Mouse (Mus musculus): Measurements from ENCODE around the gene Spsb4. TPM values are rescaled to one million over a fixed set of nuclear protein-coding genes. Genes with fewer than 3 reads are reported as not detected.

Spsb4 gene
- polyA plus RNA-seq, 1 experiment from 2014 or later, result 31.0 TPM

GRCm38 (mm10) chr9:96977287-96978145, 41.1 kb downstream of the Spsb4 start:
- H3K4me2 ChIP-seq, result no peak overlapping the region
- 41% methylated on average over 13 of the region's 13 CpGs for WGBS
- H3K4me1 ChIP-seq, result peaks cover 62% of the 10 kb centered on the region
- no peak overlapping the region; the same call in 1 of the 2 replicates for H3K9ac ChIP-seq (replicated peaks)
- H3K4me3 ChIP-seq (replicated peaks), result no peak overlapping the region
- no peaks in the 10 kb centered on the region for H3K36me3 ChIP-seq
- ATAC-seq (ENCODE audit: low FRiP score), result no peak
- H3K9me3 ChIP-seq (replicated peaks), result no peaks in the 10 kb centered on the region
- no peaks in the 10 kb centered on the region for H3K27me3 ChIP-seq (replicated peaks)
- H3K27ac ChIP-seq (replicated peaks), result peak overlapping the region; percentile 19; the same call in 1 of the 2 replicates

- Histone ChIP-seq H3K27ac (replicated peaks) (peak overlapping the region; percentile 34; the same call in 1 of the 2 replicates), H3K4me1 (peaks cover 45% of the 10 kb centered on the region), H3K27me3 (replicated peaks) (no peaks in the 10 kb centered on the region), H3K4me3 (replicated peaks) (no peak overlapping the region), H3K9me3 (replicated peaks) (no peaks in the 10 kb centered on the region), H3K4me2 (no peak overlapping the region), H3K9ac (replicated peaks) (no peak overlapping the region), H3K36me3 (no peaks in the 10 kb centered on the region)
- WGBS, result 26% methylated on average over 9 of the region's 9 CpGs
- ATAC-seq (ENCODE audit: low FRiP score), result no peak
Observed at GRCm38 (mm10) chr9:96973091-96973490, 45.6 kb downstream of the Spsb4 start.

GRCm38 (mm10) chr9:96971625-96972404, 46.8 kb downstream of the Spsb4 start:
- Histone ChIP-seq H3K4me1 (peaks cover 33% of the 10 kb centered on the region), H3K36me3 (no peaks in the 10 kb centered on the region), H3K4me3 (replicated peaks) (no peak overlapping the region), H3K4me2 (no peak overlapping the region), H3K9ac (replicated peaks) (no peak overlapping the region; the same call in 1 of the 2 replicates), H3K27me3 (replicated peaks) (no peaks in the 10 kb centered on the region), H3K9me3 (replicated peaks) (no peaks in the 10 kb centered on the region), H3K27ac (replicated peaks) (peak overlapping the region; percentile 65)
- ATAC-seq (ENCODE audit: low FRiP score), result peak; percentile 76
- 32% methylated on average over 9 of the region's 9 CpGs for WGBS

- Histone ChIP-seq H3K4me3 (replicated peaks) (no peak overlapping the region), H3K4me2 (no peak overlapping the region), H3K27me3 (replicated peaks) (no peaks in the 10 kb centered on the region), H3K4me1 (peaks cover 36% of the 10 kb centered on the region), H3K36me3 (no peaks in the 10 kb centered on the region), H3K27ac (replicated peaks) (no peak overlapping the region), H3K9ac (replicated peaks) (no peak overlapping the region), H3K9me3 (replicated peaks) (no peaks in the 10 kb centered on the region)
- 90% methylated on average over 1 of the region's 1 CpGs for WGBS
- ATAC-seq (ENCODE audit: low FRiP score), result no peak
Observed at GRCm38 (mm10) chr9:96967516-96967915, 51.1 kb downstream of the Spsb4 start.

GRCm38 (mm10) chr9:96966465-96966864, 52.2 kb downstream of the Spsb4 start:
- no peak overlapping the region for H3K4me3 ChIP-seq (replicated peaks)
- ATAC-seq (ENCODE audit: low FRiP score), result no peak
- H3K27ac ChIP-seq (replicated peaks), result no peak overlapping the region
- WGBS, result 94% methylated on average over 7 of the region's 7 CpGs
- no peak overlapping the region for H3K4me2 ChIP-seq
- no peaks in the 10 kb centered on the region for H3K27me3 ChIP-seq (replicated peaks)
- H3K9ac ChIP-seq (replicated peaks), result no peak overlapping the region
- peaks cover 34% of the 10 kb centered on the region for H3K4me1 ChIP-seq
- no peaks in the 10 kb centered on the region for H3K9me3 ChIP-seq (replicated peaks)
- no peaks in the 10 kb centered on the region for H3K36me3 ChIP-seq

GRCm38 (mm10) chr9:96963443-96964215, 55.0 kb downstream of the Spsb4 start:
- no peak overlapping the region for H3K27ac ChIP-seq (replicated peaks)

GRCm38 (mm10) chr9:96962714-96963113, 55.9 kb downstream of the Spsb4 start:
- WGBS, result 71% methylated on average over 8 of the region's 8 CpGs
- ATAC-seq (ENCODE audit: low FRiP score), result no peak
- Histone ChIP-seq H3K4me1 (peaks cover 33% of the 10 kb centered on the region), H3K4me3 (replicated peaks) (no peak overlapping the region), H3K9me3 (replicated peaks) (no peaks in the 10 kb centered on the region), H3K36me3 (no peaks in the 10 kb centered on the region), H3K27me3 (replicated peaks) (no peaks in the 10 kb centered on the region), H3K9ac (replicated peaks) (no peak overlapping the region), H3K27ac (replicated peaks) (0 out of 2 replicates have a peak overlapping the region, but pooled peaks have one; percentile 9), H3K4me2 (no peak overlapping the region)

More at GRCm38 (mm10) chr9:96963443-96964215, 55.0 kb downstream of the Spsb4 start:
- no peak for ATAC-seq (ENCODE audit: low FRiP score)
- WGBS, result 58% methylated on average over 13 of the region's 13 CpGs
- Histone ChIP-seq H3K27me3 (replicated peaks) (no peaks in the 10 kb centered on the region), H3K4me3 (replicated peaks) (no peak overlapping the region), H3K36me3 (no peaks in the 10 kb centered on the region), H3K9ac (replicated peaks) (no peak overlapping the region), H3K4me2 (no peak overlapping the region), H3K4me1 (peaks cover 29% of the 10 kb centered on the region), H3K9me3 (replicated peaks) (no peaks in the 10 kb centered on the region)

- 0 out of 2 replicates have a peak overlapping the region, but pooled peaks have one; percentile 9 for H3K27ac ChIP-seq (replicated peaks)
Observed at GRCm38 (mm10) chr9:96961986-96962701, 56.5 kb downstream of the Spsb4 start.

GRCm38 (mm10) chr9:96961006-96961405, 57.6 kb downstream of the Spsb4 start:
- 69% methylated on average over 7 of the region's 7 CpGs for WGBS
- ATAC-seq (ENCODE audit: low FRiP score), result no peak
- no peak overlapping the region for H3K9ac ChIP-seq (replicated peaks)

More at GRCm38 (mm10) chr9:96961986-96962701, 56.5 kb downstream of the Spsb4 start:
- no peaks in the 10 kb centered on the region for H3K9me3 ChIP-seq (replicated peaks)
- H3K27me3 ChIP-seq (replicated peaks), result no peaks in the 10 kb centered on the region
- H3K36me3 ChIP-seq, result no peaks in the 10 kb centered on the region
- no peak for ATAC-seq (ENCODE audit: low FRiP score)
- peaks cover 39% of the 10 kb centered on the region for H3K4me1 ChIP-seq
- H3K9ac ChIP-seq (replicated peaks), result no peak overlapping the region
- no peak overlapping the region for H3K4me3 ChIP-seq (replicated peaks)
- 62% methylated on average over 17 of the region's 17 CpGs for whole genome bisulfite sequencing
- no peak overlapping the region for H3K4me2 ChIP-seq

GRCm38 (mm10) chr9:96960241-96960640, 58.4 kb downstream of the Spsb4 start:
- H3K27me3 ChIP-seq (replicated peaks), result no peaks in the 10 kb centered on the region
- H3K36me3 ChIP-seq, result no peaks in the 10 kb centered on the region
- no peak for ATAC-seq (ENCODE audit: low FRiP score)
- 86% methylated on average over 4 of the region's 4 CpGs for WGBS
- H3K27ac ChIP-seq (replicated peaks), result no peak overlapping the region
- H3K9me3 ChIP-seq (replicated peaks), result no peaks in the 10 kb centered on the region
- H3K4me1 ChIP-seq, result peaks cover 50% of the 10 kb centered on the region
- H3K9ac ChIP-seq (replicated peaks), result no peak overlapping the region
- H3K4me3 ChIP-seq (replicated peaks), result no peak overlapping the region
- H3K4me2 ChIP-seq, result no peak overlapping the region

More at GRCm38 (mm10) chr9:96961006-96961405, 57.6 kb downstream of the Spsb4 start:
- Histone ChIP-seq H3K4me1 (peaks cover 46% of the 10 kb centered on the region), H3K27me3 (replicated peaks) (no peaks in the 10 kb centered on the region), H3K27ac (replicated peaks) (no peak overlapping the region), H3K4me2 (no peak overlapping the region), H3K4me3 (replicated peaks) (no peak overlapping the region), H3K9me3 (replicated peaks) (no peaks in the 10 kb centered on the region), H3K36me3 (no peaks in the 10 kb centered on the region)
